Mouse (Mus musculus): Measurements from ENCODE around the gene Vmn2r62. TPM values are rescaled to one million over a fixed set of nuclear protein-coding genes. Genes with fewer than 3 reads are reported as not detected.
"Not testable (repeated sequence)": the region's sequence is repeated elsewhere in the genome, so short reads cannot be mapped to it uniquely, and the experiment has no call there.

The Vmn2r62 gene
- total RNA-seq (2021): not detected

DNA sequence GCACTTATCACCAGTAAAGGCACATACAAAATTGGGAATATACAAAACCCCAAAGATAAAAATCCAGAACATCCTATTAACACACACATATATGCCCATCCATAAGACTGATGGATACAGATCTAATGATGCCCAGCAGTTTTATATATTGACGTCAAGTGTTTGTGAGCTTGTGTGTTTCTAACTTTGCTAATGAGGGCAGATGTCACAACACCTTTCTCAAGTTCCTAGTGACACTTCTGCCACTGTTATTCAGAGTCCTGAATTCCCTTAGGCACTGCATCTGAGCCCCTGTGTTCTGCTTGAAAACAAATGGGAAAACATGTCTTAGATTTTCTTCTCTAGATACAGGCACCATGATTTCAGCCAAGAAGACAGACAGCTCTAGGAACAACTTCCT lies at the start of gene Vmn2r62:
Gene Vmn2r62 (minus strand): TSS at position 101 of the 400 bp plus-strand sequence.
- DNase-seq (ENCODE audit: low spot score in 2 of 2); intact Hi-C loops (cut with DNase I): not testable (repeated sequence)

DNA sequence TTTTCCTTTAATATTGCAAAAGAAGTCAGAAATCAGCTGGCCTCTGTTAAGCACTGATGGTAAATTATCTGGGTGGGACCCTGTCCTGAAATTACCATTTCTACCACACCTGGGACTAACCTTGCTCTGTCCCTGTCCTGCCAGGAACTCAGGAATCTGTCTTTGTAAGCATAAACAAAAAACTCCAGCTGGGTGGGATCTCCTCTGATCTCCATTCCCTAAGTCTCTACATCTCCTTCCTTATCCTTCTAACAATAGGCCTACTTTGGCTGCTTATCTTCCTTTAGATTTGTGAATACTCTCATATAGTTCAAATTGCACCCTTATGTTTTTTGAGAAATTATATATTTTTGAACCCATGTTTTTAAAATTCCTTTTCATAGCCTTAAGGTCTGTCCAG lies 45.0 kb upstream of the Vmn2r62 start:
- DNase-seq (ENCODE audit: low spot score in 2 of 2); intact Hi-C loops (cut with DNase I): not testable (repeated sequence)

DNA sequence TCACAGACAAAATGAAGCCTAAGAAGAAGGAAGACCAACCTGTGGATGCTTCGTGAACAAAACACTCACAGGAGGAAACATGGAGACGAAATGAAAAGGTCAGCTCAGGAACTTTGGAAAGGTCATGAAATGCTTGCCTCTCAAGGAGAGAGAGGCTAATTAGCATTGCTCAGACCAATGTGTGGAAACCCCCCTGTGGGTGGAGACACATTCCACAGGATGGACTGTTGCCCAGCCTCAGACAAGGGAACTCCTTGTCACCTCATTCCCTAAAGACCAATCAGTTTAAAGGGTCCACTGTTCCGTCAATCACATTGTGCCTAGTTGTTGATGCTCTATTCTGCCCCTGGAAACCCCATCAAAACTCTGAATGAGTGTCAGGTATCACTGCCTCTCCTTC lies 38.9 kb upstream of the Vmn2r62 start:
- intact Hi-C loops (cut with DNase I): no loop called here

DNA sequence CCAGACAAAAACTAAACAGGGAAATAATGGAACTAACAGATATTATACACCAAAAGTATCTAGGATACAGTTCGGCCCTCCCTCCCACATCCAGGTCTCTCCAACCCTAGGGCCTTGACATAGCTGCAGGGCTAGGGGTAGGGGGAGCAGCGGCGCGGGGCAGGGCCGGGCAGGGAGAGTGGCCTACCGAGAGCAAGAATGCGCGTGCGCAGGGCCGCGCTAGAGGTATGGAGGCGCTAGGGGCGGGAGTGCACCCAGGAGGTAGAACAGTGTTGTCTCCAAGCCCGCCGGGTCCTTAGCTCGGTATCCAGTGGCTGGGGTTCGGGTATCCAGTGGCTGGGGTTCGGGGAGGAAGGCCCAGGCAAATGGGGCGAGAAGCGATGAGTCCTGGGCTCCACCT lies 43.5 kb downstream of the Vmn2r62 start:
- DNase-seq (ENCODE audit: low spot score in 2 of 2): no peak
- intact Hi-C loops (cut with DNase I): no loop called here

More for the DNA sequence above, 38.9 kb upstream of the Vmn2r62 start:
- DNase-seq (ENCODE audit: low spot score in 2 of 2): no peak

DNA sequence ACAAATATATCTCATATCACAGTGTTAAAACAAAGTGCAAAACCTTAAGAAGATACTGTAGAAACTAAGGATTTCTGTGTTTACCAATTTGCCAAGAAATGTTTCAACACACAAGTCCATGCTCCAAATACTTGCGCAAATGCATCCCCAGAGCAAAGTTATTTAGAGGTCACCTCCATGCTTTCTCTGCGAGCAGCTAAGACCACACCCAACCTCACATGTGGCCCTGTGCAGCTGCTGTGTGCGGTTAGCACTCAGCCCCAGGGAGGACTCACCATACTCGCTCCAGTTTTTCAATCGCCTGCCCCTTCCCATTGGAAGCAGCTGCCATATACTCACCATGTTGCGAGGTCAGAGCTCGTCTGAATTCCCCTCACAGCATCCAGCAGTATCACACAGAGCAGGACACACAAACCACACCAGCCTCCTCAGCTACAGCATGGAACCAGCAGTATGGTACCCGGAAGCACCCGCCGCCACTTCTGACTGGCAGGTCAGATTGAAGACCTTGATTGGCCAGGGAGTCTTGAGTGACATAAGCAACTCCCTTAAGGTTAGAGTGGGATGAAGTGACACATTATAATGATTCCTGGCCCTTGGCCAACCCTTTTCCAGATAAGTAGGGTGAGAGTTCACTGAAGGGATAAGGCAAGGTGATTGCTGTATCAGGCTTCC lies 54.7 kb downstream of the Vmn2r62 start:
- DNase-seq (ENCODE audit: low spot score in 2 of 2): no peak
- intact Hi-C loops (cut with DNase I): no loop called here

DNA sequence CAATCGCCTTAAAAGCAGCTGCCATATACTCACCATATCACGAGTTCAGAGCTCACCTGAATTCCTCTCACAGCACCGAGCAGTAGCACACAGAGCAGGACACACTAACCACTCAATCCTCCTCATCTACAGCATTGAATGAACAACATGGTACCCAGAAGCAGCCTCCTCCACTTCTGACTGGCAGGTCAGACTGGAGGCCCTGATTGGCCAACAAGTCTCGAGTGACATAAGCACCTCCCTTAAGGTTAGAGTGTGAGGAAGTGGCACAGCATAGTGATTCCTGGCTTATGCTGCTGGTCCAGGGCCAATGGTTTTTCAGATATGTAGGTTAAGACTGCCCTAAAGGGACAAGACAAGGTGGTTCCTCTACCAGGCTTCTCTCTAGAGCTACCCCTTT lies 66.4 kb downstream of the Vmn2r62 start, which contains the start of gene Gm17067:
Gene Gm17067 (minus strand): TSS at position 101 of the 400 bp plus-strand sequence.
- intact Hi-C loops (cut with DNase I); DNase-seq (ENCODE audit: low spot score in 2 of 2): not testable (repeated sequence)

Other genes starting within 250 kb of the Vmn2r62 start
- not detected for gene Gm21028, start 214.9 kb downstream of the Vmn2r62 start, total RNA-seq (2021)
- gene Zfp977, start 201.0 kb downstream of the Vmn2r62 start, total RNA-seq (2021): 1 to 10 TPM; 1.2 to 1.6 TPM
- 1 to 10 TPM; 2.3 to 4.5 TPM for gene Zfp976, start 150.9 kb downstream of the Vmn2r62 start, total RNA-seq (2021)
- gene Zfp975, start 100.8 kb downstream of the Vmn2r62 start, total RNA-seq (2021): 1 to 10 TPM; 4.9 to 8.3 TPM
- not detected for gene Gm17067, start 66.5 kb downstream of the Vmn2r62 start, total RNA-seq (2021)
- gene Gm2381, start 73.7 kb upstream of the Vmn2r62 start, total RNA-seq (2021): not detected
- not detected for gene Vmn2r63, start 140.3 kb upstream of the Vmn2r62 start, total RNA-seq (2021)
- gene Gm9268, start 225.2 kb upstream of the Vmn2r62 start, total RNA-seq (2021): not detected